Mouse (Mus musculus): Measurements from ENCODE around the gene Rilpl1. TPM values are rescaled to one million over a fixed set of nuclear protein-coding genes. Genes with fewer than 3 reads are reported as not detected.
A peak's percentile ranks its signal among the peaks of the same experiment; 100 is the strongest.

Gene Rilpl1
- polyA plus RNA-seq, 1 experiment from 2014 or later: 9.0 TPM

GRCm38 (mm10) chr5:124528351-124528750 is 2.8 kb downstream of the Rilpl1 start:
- Histone ChIP-seq H3K4me3 (ENCODE audit: low read depth, low read length) (peak overlapping the region; percentile 19; the same call in 1 of the 2 replicates), H3K27ac (replicated peaks) (peak overlapping the region; percentile 63; the same call in 1 of the 2 replicates), H3K27me3 (ENCODE audit: control insufficient read depth, insufficient read depth, low read length) (no peaks in the 10 kb centered on the region), H3K4me1 (replicated peaks; ENCODE audit: control insufficient read depth, insufficient read depth) (peaks cover 8% of the 10 kb centered on the region), H3K36me3 (ENCODE audit: control insufficient read depth, insufficient read depth, low read length) (no peaks in the 10 kb centered on the region; the same call in 1 of the 2 replicates), H3K9ac (ENCODE audit: low read length) (no peak overlapping the region; the same call in 1 of the 2 replicates), H3K4me2 (replicated peaks; ENCODE audit: low read depth) (peak overlapping the region; percentile 77), H3K9me3 (ENCODE audit: control insufficient read depth, low read length) (no peaks in the 10 kb centered on the region)
- ATAC-seq (ENCODE audit: low FRiP score, low TSS enrichment) (no peak), DNase-seq (ENCODE audit: low spot score) (no peak)
- TF ChIP-seq EP300 (optimal IDR thresholded peaks at IDR 0.05) (no peak), CTCF (IDR thresholded peaks at IDR 0.05; ENCODE audit: low read depth) (no peak)
- WGBS: 69% methylated on average over 4 of the region's 4 CpGs

GRCm38 (mm10) chr5:124524943-124525342 is 6.2 kb downstream of the Rilpl1 start:
- TF ChIP-seq EP300 (optimal IDR thresholded peaks at IDR 0.05): no peak
- H3K27me3 ChIP-seq (ENCODE audit: control insufficient read depth, insufficient read depth, low read length): no peaks in the 10 kb centered on the region
- DNase-seq (ENCODE audit: low spot score): no peak
- H3K9ac ChIP-seq (ENCODE audit: low read length): no peak overlapping the region
- H3K4me3 ChIP-seq (ENCODE audit: low read depth, low read length): no peak overlapping the region
- no peak overlapping the region for H3K27ac ChIP-seq (replicated peaks)
- peaks cover 6% of the 10 kb centered on the region for H3K4me1 ChIP-seq (replicated peaks; ENCODE audit: control insufficient read depth, insufficient read depth)
- no peaks in the 10 kb centered on the region for H3K9me3 ChIP-seq (ENCODE audit: control insufficient read depth, low read length)
- no peak overlapping the region for H3K4me2 ChIP-seq (replicated peaks; ENCODE audit: low read depth)
- H3K36me3 ChIP-seq (ENCODE audit: control insufficient read depth, insufficient read depth, low read length): no peaks in the 10 kb centered on the region; the same call in 1 of the 2 replicates
- ATAC-seq (ENCODE audit: low FRiP score, low TSS enrichment): no peak
- WGBS: 93% methylated on average over 5 of the region's 5 CpGs

DNA sequence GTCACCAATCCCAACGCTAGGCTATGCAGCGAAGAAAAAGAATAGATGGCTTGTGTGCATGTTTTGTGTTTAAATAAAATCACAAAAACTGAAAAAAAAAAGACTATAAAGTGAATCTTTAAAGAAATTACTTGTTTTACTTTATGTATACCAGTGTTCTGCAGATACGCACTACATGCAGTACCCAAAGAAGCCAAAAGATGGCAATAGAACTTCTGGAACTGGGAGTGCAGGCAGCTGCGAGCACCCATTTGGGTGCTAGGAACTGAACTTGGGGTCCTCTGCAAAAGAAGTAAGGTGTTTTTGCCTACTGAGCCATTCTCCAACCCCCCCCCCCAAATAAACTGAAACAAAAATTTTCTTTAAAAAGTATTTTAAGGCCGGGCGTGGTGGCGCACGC is 8.2 kb downstream of the Rilpl1 start:
- Histone ChIP-seq H3K36me3 (ENCODE audit: control insufficient read depth, insufficient read depth, low read length) (no peaks in the 10 kb centered on the region; the same call in 1 of the 2 replicates), H3K9ac (ENCODE audit: low read length) (no peak overlapping the region), H3K9me3 (ENCODE audit: control insufficient read depth, low read length) (no peaks in the 10 kb centered on the region), H3K4me3 (ENCODE audit: low read depth, low read length) (no peak overlapping the region), H3K27ac (replicated peaks) (no peak overlapping the region), H3K4me2 (replicated peaks; ENCODE audit: low read depth) (no peak overlapping the region), H3K27me3 (ENCODE audit: control insufficient read depth, insufficient read depth, low read length) (no peaks in the 10 kb centered on the region), H3K4me1 (replicated peaks; ENCODE audit: control insufficient read depth, insufficient read depth) (no peaks in the 10 kb centered on the region)
- 94% methylated on average over 8 of the region's 8 CpGs for WGBS
- ATAC-seq (ENCODE audit: low FRiP score, low TSS enrichment) (no peak), DNase-seq (ENCODE audit: low spot score) (no peak)
- no peak for TF ChIP-seq EP300 (optimal IDR thresholded peaks at IDR 0.05)
- TF ChIP-seq CTCF (IDR thresholded peaks at IDR 0.05; ENCODE audit: low read depth): peak; percentile 54

- no peak overlapping the region for H3K27ac ChIP-seq (replicated peaks)
- WGBS: 85% methylated on average over 4 of the region's 4 CpGs
- ATAC-seq (ENCODE audit: low FRiP score, low TSS enrichment) (no peak), DNase-seq (ENCODE audit: low spot score) (no peak)
- H3K9ac ChIP-seq (ENCODE audit: low read length): no peak overlapping the region
- H3K9me3 ChIP-seq (ENCODE audit: control insufficient read depth, low read length): no peaks in the 10 kb centered on the region
- no peak overlapping the region for H3K4me3 ChIP-seq (ENCODE audit: low read depth, low read length)
- H3K4me2 ChIP-seq (replicated peaks; ENCODE audit: low read depth): no peak overlapping the region
- H3K36me3 ChIP-seq (ENCODE audit: control insufficient read depth, insufficient read depth, low read length): no peaks in the 10 kb centered on the region; the same call in 1 of the 2 replicates
- no peaks in the 10 kb centered on the region for H3K27me3 ChIP-seq (ENCODE audit: control insufficient read depth, insufficient read depth, low read length)
- TF ChIP-seq EP300 (optimal IDR thresholded peaks at IDR 0.05) (no peak), CTCF (IDR thresholded peaks at IDR 0.05; ENCODE audit: low read depth) (no peak)
- H3K4me1 ChIP-seq (replicated peaks; ENCODE audit: control insufficient read depth, insufficient read depth): no peaks in the 10 kb centered on the region
Observed at GRCm38 (mm10) chr5:124521588-124521987, 9.6 kb downstream of the Rilpl1 start.

GRCm38 (mm10) chr5:124518648-124519047 is 12.5 kb downstream of the Rilpl1 start:
- TF ChIP-seq EP300 (optimal IDR thresholded peaks at IDR 0.05) (no peak), CTCF (IDR thresholded peaks at IDR 0.05; ENCODE audit: low read depth) (no peak)
- Histone ChIP-seq H3K9me3 (ENCODE audit: control insufficient read depth, low read length) (no peaks in the 10 kb centered on the region), H3K36me3 (ENCODE audit: control insufficient read depth, insufficient read depth, low read length) (peaks cover 5% of the 10 kb centered on the region), H3K4me3 (ENCODE audit: low read depth, low read length) (no peak overlapping the region), H3K27ac (replicated peaks) (no peak overlapping the region), H3K4me2 (replicated peaks; ENCODE audit: low read depth) (no peak overlapping the region), H3K9ac (ENCODE audit: low read length) (no peak overlapping the region), H3K27me3 (ENCODE audit: control insufficient read depth, insufficient read depth, low read length) (no peaks in the 10 kb centered on the region), H3K4me1 (replicated peaks; ENCODE audit: control insufficient read depth, insufficient read depth) (no peaks in the 10 kb centered on the region)
- no peak for DNase-seq (ENCODE audit: low spot score)
- 93% methylated on average over 10 of the region's 10 CpGs for WGBS
- no peak for ATAC-seq (ENCODE audit: low FRiP score, low TSS enrichment)

- no peaks in the 10 kb centered on the region for H3K9me3 ChIP-seq (ENCODE audit: control insufficient read depth, low read length)
- no peaks in the 10 kb centered on the region for H3K4me1 ChIP-seq (replicated peaks; ENCODE audit: control insufficient read depth, insufficient read depth)
- H3K4me3 ChIP-seq (ENCODE audit: low read depth, low read length): no peak overlapping the region
- 76% methylated on average over 5 of the region's 5 CpGs for WGBS
- TF ChIP-seq CTCF (IDR thresholded peaks at IDR 0.05; ENCODE audit: low read depth) (no peak), EP300 (optimal IDR thresholded peaks at IDR 0.05) (no peak)
- DNase-seq (ENCODE audit: low spot score) (no peak), ATAC-seq (ENCODE audit: low FRiP score, low TSS enrichment) (no peak)
- H3K9ac ChIP-seq (ENCODE audit: low read length): no peak overlapping the region
- H3K36me3 ChIP-seq (ENCODE audit: control insufficient read depth, insufficient read depth, low read length): peaks cover 8% of the 10 kb centered on the region
- no peaks in the 10 kb centered on the region for H3K27me3 ChIP-seq (ENCODE audit: control insufficient read depth, insufficient read depth, low read length)
- H3K4me2 ChIP-seq (replicated peaks; ENCODE audit: low read depth): no peak overlapping the region
- no peak overlapping the region for H3K27ac ChIP-seq (replicated peaks)
Observed at GRCm38 (mm10) chr5:124515789-124516188, 15.4 kb downstream of the Rilpl1 start.

Data from stomach, postnatal 0 days (tissue).